Mouse (Mus musculus) midbrain, embryonic 15.5 days (tissue): ENCODE data around the gene Aldh4a1. TPM values are rescaled to one million over a fixed set of nuclear protein-coding genes. Genes with fewer than 3 reads are reported as not detected.

Experiments used
- ATAC-seq: fragments of 200-750 bp; cut with Nextera tagmentation; replicated peaks from 2 replicates; pipeline ENCODE4 v1.8.0; 2017; ENCODE audit warnings: moderate TSS enrichment
- H3K27ac ChIP-seq: fragments of 300-500 bp; sonication (generic); 2 replicates; pipeline ENCODE4 v1.5.1; 2015; ENCODE audit warnings: mild to moderate bottlenecking, inconsistent platforms
- H3K27me3 ChIP-seq: fragments of 300-500 bp; sonication (generic); replicated peaks from 2 replicates; pipeline ENCODE4 v1.6.1; 2015; ENCODE audit warnings: inconsistent platforms
- H3K36me3 ChIP-seq: fragments of 300-500 bp; sonication (generic); replicated peaks from 2 replicates; pipeline ENCODE4 v1.6.1; 2015; ENCODE audit warnings: inconsistent platforms
- H3K4me1 ChIP-seq: fragments of 300-500 bp; sonication (generic); 2 replicates; pipeline ENCODE4 v1.6.1; 2015; ENCODE audit warnings: inconsistent platforms
- H3K4me2 ChIP-seq: fragments of 300-500 bp; sonication (generic); 2 replicates; pipeline ENCODE4 v1.6.1; 2015; ENCODE audit warnings: inconsistent platforms, mild to moderate bottlenecking, moderate library complexity
- H3K4me3 ChIP-seq: fragments of 300-500 bp; sonication (generic); 2 replicates; pipeline ENCODE4 v1.5.1; 2015; ENCODE audit warnings: mild to moderate bottlenecking, inconsistent platforms
- H3K9ac ChIP-seq: fragments of 300-500 bp; sonication (generic); 2 replicates; pipeline ENCODE4 v1.6.1; 2015; ENCODE audit warnings: mild to moderate bottlenecking, inconsistent platforms
- H3K9me3 ChIP-seq: fragments of 300-500 bp; sonication (generic); 2 replicates; pipeline ENCODE4 v1.6.1; 2016; ENCODE audit warnings: inconsistent platforms
- WGBS: fragments of 180-500 bp; shearing (Covaris S2); methylation state at CpG from one replicate; pipeline ENCODE4 v1.1.7; 2015; ENCODE audit warnings: mixed read lengths; 5-methylcytosine and 5-hydroxymethylcytosine counted together
- polyA plus RNA-seq: library from polyadenylated mRNA; unstranded; fragments of >200 nt; fragmentation: Nextera tagmentation; extraction: Ambion mirVana; gene quantifications from 2 replicates; pipeline ENCODE4 v1.2.1, GENCODE M21; 2015

Gene Aldh4a1
- polyA plus RNA-seq, 1 experiment from 2014 or later = 27.1 TPM

DNA sequence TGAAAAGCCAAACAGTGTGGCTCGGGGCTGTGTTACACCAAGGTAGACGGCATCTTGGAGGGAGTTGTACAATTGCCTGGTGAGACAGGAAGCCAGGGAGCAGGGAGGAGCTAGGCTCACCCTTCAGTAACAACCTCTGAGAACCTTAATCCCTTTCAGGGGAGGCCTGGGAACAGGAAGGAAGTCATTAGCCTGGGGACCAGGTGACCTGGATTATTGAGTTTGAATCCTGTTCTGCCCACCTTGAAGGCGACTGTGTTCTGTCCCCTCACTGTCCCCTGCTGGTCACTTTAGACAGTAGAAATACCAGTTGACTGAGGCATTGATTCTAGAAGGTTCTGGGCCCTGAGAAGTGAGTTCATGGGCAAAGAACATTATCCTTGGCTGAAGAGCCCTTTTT is 28.6 kb upstream of the Aldh4a1 start:
- H3K27ac ChIP-seq = no peak overlapping the region
- no peaks in the 10 kb centered on the region for H3K36me3 ChIP-seq
- no peaks in the 10 kb centered on the region for H3K27me3 ChIP-seq
- H3K9ac ChIP-seq = no peak overlapping the region
- H3K4me1 ChIP-seq = peaks cover 52% of the 10 kb centered on the region
- H3K4me3 ChIP-seq = no peak overlapping the region
- no peak overlapping the region for H3K4me2 ChIP-seq
- no peak for ATAC-seq
- H3K9me3 ChIP-seq = no peaks in the 10 kb centered on the region
- WGBS = 59% methylated on average over 3 of the region's 3 CpGs

DNA sequence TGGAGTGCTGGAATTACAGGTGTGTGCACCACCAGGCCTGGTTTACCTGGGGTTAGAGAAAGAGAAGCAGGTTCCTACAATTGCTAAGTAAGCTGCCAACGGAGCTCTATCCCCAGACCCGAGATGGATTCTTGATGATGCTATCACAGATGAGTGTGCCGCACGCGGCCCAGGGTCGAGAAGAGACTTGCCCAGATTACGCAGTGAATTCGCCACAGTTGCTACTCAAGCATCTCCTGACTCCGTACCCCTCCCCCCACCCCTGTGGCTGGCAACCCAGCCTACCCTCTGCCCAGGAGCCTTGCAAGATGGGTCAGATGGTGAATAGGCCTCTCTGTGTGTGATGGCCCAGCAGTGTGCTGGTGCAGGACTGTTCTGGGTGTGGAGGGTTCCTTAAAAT is 26.0 kb upstream of the Aldh4a1 start:
- 10% methylated on average over 9 of the region's 9 CpGs for WGBS
- H3K36me3 ChIP-seq = no peaks in the 10 kb centered on the region
- H3K9ac ChIP-seq = peak overlapping the region; percentile 25; the same call in 1 of the 2 replicates
- H3K4me1 ChIP-seq = peaks cover 52% of the 10 kb centered on the region
- no peaks in the 10 kb centered on the region for H3K9me3 ChIP-seq
- no peak overlapping the region for H3K4me2 ChIP-seq
- peak overlapping the region; percentile 61 for H3K27ac ChIP-seq
- ATAC-seq = no peak
- H3K4me3 ChIP-seq = no peak overlapping the region
- no peaks in the 10 kb centered on the region for H3K27me3 ChIP-seq

DNA sequence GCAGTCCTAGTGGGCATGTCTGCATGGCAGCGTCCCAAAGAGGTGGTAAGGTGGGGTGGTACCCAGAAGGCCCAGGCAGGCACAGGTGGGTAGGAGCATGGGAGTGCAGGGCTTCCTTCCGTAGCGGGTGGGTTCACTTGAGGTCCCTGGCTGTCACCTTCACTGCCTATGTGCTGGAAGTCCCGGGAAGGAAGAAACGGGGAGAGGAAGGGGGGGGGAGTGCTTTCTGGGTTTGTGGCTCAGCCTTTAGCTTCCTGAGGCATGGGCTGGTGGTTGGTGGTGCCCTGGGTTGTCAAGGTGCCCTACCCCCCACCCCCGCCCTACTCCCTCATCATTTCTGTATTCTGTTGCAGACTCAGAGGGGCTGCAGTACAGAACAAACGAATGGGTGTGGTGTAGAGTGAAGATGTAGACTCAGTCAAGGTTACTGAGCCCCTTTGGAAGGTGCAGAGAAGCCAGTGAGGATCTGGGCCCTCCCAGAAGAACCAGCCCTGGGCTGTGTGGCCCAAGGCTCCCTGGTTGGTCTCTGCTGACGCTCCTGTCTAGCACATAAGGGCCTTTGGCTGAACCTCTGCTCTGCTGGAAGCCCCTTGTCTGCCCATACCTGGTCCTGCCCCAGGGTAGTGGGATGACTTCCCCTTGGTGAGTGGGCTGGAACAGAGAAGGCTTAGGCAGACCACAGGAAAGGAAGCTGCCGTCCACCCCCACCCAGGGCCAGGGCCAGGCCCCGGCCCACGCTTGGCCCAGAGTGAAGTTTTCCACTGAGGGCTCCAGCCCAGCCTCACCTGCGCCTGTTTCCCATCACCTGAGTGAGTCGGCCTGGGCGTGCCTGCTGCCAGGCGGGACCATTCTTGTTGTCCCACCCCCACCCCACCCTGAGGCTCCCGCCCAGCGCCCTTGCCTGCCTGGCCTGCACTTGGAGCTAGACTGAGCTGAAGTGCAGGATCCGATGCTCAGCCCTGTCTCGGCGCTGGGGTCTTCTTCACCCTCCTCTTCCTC is 25.1 kb upstream of the Aldh4a1 start:
- no peak overlapping the region for H3K9ac ChIP-seq
- WGBS = 69% methylated on average over 20 of the region's 20 CpGs
- H3K36me3 ChIP-seq = no peaks in the 10 kb centered on the region
- H3K4me2 ChIP-seq = no peak overlapping the region
- no peaks in the 10 kb centered on the region for H3K9me3 ChIP-seq
- H3K27me3 ChIP-seq = no peaks in the 10 kb centered on the region
- H3K27ac ChIP-seq = peak overlapping the region; percentile 61; the same call in 1 of the 2 replicates
- peaks cover 52% of the 10 kb centered on the region for H3K4me1 ChIP-seq
- H3K4me3 ChIP-seq = no peak overlapping the region
- ATAC-seq = no peak; the same call in 1 of the 2 replicates

DNA sequence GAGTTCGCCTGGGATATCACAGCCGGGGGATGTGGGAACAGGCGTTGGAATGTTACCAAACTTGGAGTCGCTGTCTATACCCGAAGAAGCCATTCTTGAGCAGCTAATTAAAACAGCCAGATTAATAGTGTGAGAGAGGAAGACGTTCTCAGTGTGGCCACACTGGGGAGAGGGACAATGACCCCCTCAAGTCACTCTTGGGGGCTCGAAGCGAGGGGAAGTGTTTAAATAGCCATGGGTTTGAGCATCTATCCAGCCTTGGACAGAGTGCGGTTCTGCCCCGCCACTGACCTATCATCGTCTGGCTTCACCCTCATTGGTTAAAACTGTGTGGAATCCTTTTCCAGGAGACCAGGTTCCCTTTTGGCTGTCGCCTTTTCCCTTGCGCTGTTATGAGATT is 24.3 kb upstream of the Aldh4a1 start:
- no peaks in the 10 kb centered on the region for H3K36me3 ChIP-seq
- no peaks in the 10 kb centered on the region for H3K27me3 ChIP-seq
- peak overlapping the region; percentile 77 for H3K27ac ChIP-seq
- H3K9ac ChIP-seq = no peak overlapping the region
- H3K4me1 ChIP-seq = peaks cover 52% of the 10 kb centered on the region
- H3K4me3 ChIP-seq = no peak overlapping the region
- 34% methylated on average over 13 of the region's 13 CpGs for WGBS
- H3K4me2 ChIP-seq = no peak overlapping the region; the same call in 1 of the 2 replicates
- ATAC-seq = no peak
- no peaks in the 10 kb centered on the region for H3K9me3 ChIP-seq

DNA sequence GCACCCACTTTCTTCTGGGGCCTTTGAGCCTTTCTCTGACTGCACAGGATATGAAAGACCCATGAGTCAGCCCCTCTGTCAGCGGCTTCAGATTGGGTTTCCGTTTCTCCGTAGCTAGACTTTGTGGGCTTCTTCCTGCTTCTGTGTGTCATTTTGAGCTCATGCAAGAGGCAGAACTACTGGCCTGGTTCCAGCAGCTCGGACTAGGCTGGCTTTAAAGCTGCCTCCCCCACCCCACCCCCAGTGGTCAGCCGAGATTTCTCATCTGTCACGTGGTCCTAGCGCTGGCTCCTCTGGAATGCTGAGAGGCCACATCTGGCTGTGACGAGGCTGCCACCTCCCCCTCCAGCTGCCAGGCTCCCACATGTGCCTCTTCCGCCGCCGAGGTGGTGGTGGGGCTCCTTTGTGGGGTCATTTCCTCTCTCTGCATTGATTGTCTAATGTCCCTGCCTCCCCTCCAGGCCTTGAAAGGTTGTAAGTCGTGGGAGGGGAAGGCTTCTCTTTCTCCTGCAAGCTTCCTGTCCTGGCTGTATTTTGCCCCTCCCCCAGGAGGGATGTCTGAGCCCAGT is 23.6 kb upstream of the Aldh4a1 start:
- Histone ChIP-seq H3K4me1 (peaks cover 52% of the 10 kb centered on the region), H3K27ac (peak overlapping the region; percentile 77), H3K9me3 (no peaks in the 10 kb centered on the region), H3K36me3 (no peaks in the 10 kb centered on the region), H3K9ac (peak overlapping the region; percentile 21), H3K27me3 (no peaks in the 10 kb centered on the region), H3K4me3 (0 out of 2 replicates have a peak overlapping the region, but pooled peaks have one; percentile 9), H3K4me2 (peak overlapping the region; percentile 44)
- WGBS = under 1% methylated on average over 12 of the region's 12 CpGs
- peak; percentile 41 for ATAC-seq

DNA sequence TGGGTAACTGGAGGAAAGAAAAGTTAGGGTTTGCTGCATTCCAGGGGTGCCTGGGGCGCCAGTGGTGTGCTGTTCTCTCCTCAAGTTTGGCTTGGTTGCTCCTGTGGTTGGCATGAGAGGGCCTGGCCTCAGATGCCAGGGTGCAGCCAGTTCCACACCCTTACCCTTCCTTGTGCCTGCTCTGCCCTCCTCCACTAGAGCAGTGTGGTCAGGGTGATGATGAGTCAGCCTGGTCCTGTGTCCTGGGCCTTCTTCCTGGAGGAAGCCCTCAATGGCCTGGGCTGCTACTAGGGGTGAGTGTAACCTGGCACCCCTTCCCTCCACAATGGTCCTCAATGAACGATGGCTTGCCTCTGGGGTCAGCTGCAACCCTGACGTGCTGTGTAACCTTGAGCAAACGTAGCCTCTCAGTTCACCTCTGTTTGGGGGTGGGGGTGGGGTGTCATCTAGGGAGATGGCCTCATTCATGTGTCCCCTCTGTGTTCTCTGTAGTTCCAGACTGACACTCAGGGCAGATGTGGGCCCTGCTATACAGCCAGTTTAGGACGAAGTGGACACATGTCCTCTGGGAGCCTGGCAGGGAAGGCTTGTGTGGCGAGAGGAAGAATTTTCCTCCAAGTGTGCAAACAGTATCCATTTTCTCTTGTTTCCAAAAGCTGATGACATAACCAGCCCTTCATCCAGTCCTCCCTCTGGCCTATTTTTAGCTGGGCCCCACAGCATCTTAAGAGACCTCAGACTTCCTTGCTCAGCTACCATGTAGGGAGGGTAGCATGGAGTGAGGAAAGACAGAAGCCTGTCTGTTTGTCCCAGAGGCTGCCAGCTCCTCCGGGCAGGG is 20.9 kb upstream of the Aldh4a1 start:
- Histone ChIP-seq H3K4me1 (peaks cover 36% of the 10 kb centered on the region), H3K27me3 (no peaks in the 10 kb centered on the region), H3K4me3 (no peak overlapping the region), H3K4me2 (no peak overlapping the region), H3K9ac (no peak overlapping the region), H3K36me3 (no peaks in the 10 kb centered on the region), H3K27ac (no peak overlapping the region), H3K9me3 (no peaks in the 10 kb centered on the region)
- 76% methylated on average over 7 of the region's 7 CpGs for WGBS
- no peak for ATAC-seq

DNA sequence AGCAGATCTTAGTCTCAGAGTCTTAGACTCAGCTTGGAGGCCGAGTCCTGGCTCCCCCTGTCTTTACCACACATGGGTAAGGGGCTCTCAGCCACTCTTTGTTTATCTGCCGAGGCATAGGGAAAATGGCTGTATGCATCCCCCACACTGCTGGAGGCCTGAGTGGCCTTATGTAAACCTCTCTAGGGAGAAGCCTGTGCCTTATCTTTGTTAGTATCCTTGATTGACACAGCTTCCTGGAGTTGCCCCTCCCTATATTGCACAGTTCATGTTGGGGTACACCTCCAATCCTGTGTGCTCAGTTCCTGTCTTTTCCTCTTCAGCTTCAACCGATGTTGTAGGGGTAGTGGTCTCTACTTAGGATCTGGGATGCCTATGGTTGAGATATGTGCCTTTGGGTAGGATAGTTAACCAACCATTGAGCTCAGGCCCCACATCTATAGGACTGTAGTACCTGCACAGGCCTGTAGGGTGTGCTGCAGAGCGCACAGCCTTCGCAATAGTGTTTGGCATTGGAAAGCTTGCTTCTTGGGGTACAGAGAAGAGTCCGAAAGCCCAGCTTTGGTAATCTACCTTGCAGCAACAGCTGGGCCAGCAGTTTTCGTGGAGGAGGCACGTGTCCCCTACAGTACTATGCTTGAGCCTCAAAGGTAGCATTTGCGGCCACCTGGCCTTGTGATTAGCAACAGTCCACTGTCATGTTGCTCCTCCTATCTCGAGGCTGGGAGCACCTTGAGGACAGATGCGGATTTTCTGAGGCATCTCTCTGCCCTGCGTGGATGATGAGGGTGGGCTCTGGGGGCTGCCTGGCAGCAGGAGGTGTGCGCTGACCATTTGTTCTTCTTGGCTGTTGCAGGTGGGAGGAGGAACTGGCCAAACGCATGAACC is 20.1 kb upstream of the Aldh4a1 start, which contains the start of gene Gm21969:
TSS of gene Gm21969 (plus strand) at position 830 of the 888 bp plus-strand sequence.
- no peak within 1 kb of the TSS for H3K27ac ChIP-seq
- H3K36me3 ChIP-seq = 0 out of 2 replicates have a peak, but pooled peaks cover 3% of the 10 kb centered on the region
- no peaks in the 10 kb centered on the region for H3K27me3 ChIP-seq
- 52% methylated on average over 14 of the region's 14 CpGs for WGBS
- no peak within 1 kb of the TSS for H3K9ac ChIP-seq
- peaks cover 28% of the 10 kb centered on the region for H3K4me1 ChIP-seq
- H3K4me2 ChIP-seq = no peak within 1 kb of the TSS
- ATAC-seq = no peak
- no peaks in the 10 kb centered on the region for H3K9me3 ChIP-seq
- H3K4me3 ChIP-seq = no peak within 1 kb of the TSS

DNA sequence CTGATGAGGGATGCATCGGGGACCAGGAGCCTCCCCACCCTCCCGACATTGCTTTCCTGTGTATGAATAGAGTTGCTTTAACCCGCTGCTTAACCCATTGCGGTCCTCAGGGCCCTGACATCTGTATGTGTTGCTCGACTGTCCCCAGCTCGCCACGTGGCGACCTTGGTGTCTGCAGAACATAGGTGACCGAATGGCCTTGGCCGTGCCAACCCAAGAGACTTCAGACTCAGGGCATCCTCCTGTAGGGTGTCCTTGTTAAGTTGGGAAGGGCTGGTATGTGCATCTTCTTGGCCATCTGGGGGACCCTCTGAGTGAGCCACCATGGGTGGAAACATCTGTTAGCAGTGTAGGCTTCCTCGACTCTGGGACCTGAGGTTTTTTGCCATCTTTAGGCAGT is 17.4 kb upstream of the Aldh4a1 start:
- H3K36me3 ChIP-seq = 0 out of 2 replicates have a peak, but pooled peaks cover 3% of the 10 kb centered on the region

DNA sequence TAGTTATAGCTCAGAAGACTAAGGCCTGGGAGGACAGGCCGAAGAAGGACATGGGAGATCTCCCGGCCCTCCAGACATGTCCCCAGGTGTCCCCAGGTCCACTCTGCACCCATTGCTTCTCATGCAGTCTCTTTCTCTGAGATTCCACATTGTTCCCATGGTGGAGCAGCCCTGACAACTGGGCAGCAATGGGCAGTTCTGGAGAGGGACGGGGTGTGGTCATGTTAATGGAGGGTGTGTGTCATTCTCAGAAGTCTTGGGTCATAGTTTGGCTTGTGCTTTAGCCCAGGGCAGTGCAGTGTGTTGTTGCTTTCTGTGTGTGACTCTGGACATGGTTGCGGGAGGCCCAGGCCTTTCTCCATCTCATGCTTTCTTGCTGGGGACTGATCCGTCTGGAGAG is 15.9 kb upstream of the Aldh4a1 start:
- no peak for ATAC-seq
- no peaks in the 10 kb centered on the region for H3K27me3 ChIP-seq
- no peak overlapping the region for H3K27ac ChIP-seq
- peaks cover 8% of the 10 kb centered on the region for H3K4me1 ChIP-seq
- no peak overlapping the region for H3K4me3 ChIP-seq
- H3K4me2 ChIP-seq = no peak overlapping the region
- H3K9ac ChIP-seq = no peak overlapping the region
- WGBS = 94% methylated on average over 5 of the region's 5 CpGs
- H3K36me3 ChIP-seq = 0 out of 2 replicates have a peak, but pooled peaks cover 3% of the 10 kb centered on the region
- H3K9me3 ChIP-seq = no peaks in the 10 kb centered on the region

More for the DNA sequence above, 17.4 kb upstream of the Aldh4a1 start:
- no peak overlapping the region for H3K27ac ChIP-seq
- H3K4me2 ChIP-seq = no peak overlapping the region
- WGBS = 85% methylated on average over 11 of the region's 11 CpGs
- H3K4me3 ChIP-seq = no peak overlapping the region
- H3K9me3 ChIP-seq = no peaks in the 10 kb centered on the region
- H3K4me1 ChIP-seq = peaks cover 2% of the 10 kb centered on the region; the same call in 1 of the 2 replicates
- H3K27me3 ChIP-seq = no peaks in the 10 kb centered on the region
- H3K9ac ChIP-seq = no peak overlapping the region
- no peak for ATAC-seq

DNA sequence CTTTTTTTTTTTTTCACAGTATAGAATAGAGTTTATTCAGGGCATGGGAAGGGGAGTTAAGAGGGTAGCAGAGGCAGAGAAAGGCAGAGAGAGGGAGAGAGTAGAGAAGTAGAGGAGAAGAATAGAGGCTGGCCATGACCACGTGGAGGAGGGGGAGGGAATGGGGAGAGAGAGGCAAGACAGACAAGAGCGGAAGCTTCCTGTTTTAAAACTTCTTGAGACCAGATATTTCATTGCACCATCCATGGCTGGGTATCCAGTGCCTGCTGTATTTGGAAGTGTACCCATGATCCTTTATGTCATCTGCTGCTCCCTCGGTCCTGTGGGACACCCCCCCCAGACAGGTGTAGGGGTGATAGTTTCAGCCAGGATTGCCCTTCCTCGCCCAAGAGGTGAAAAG is 13.7 kb upstream of the Aldh4a1 start:
- 76% methylated on average over 4 of the region's 4 CpGs for WGBS

DNA sequence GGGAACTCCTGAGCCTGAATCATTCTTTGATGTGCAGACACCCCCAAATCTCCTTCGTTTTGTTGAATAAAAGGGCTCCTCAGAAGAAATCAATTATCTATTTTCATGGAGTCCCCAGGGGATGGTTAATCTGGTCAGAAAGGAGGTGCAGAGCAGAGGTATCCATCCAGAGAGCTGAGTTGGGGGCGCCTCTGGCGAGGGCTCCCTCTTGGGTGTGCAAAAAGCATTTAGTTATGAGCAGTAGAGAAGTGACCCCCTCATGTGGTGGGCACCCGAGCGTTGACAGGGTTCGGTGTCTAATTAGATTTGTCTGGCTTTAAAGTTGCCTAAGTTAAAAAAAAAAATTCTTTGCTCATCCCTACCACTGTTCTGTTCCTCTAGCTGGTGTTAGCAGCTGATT is 11.7 kb upstream of the Aldh4a1 start:
- Histone ChIP-seq H3K27me3 (no peaks in the 10 kb centered on the region), H3K9me3 (no peaks in the 10 kb centered on the region), H3K27ac (peak overlapping the region; percentile 54), H3K4me1 (peaks cover 13% of the 10 kb centered on the region), H3K36me3 (peaks cover 17% of the 10 kb centered on the region), H3K4me3 (no peak overlapping the region), H3K9ac (no peak overlapping the region), H3K4me2 (no peak overlapping the region)
- 0 out of 2 replicates have a peak, but pooled peaks have one; percentile 18 for ATAC-seq
- 26% methylated on average over 6 of the region's 6 CpGs for WGBS

More for the DNA sequence above, 13.7 kb upstream of the Aldh4a1 start:
- Histone ChIP-seq H3K27ac (no peak overlapping the region), H3K4me2 (no peak overlapping the region), H3K9ac (no peak overlapping the region), H3K4me1 (peaks cover 8% of the 10 kb centered on the region), H3K27me3 (no peaks in the 10 kb centered on the region), H3K9me3 (no peaks in the 10 kb centered on the region), H3K36me3 (peaks cover 11% of the 10 kb centered on the region), H3K4me3 (no peak overlapping the region)
- no peak for ATAC-seq
